Mouse (Mus musculus) lung, postnatal 0 days (tissue): ENCODE data around the gene Hsd17b2. TPM values are rescaled to one million over a fixed set of nuclear protein-coding genes. Genes with fewer than 3 reads are reported as not detected.

Experiments
- ATAC-seq: fragments of 200-750 bp; cut with Nextera tagmentation; 2 replicates; pipeline ENCODE4 v1.8.0; 2017; ENCODE audit warnings: moderate library complexity
- DNase-seq: peaks from one replicate; pipeline ENCODE4 v3.0.0-alpha.2; 2016; ENCODE audit warnings: low spot score
- H3K27ac ChIP-seq: fragments of 300-500 bp; sonication (generic); 2 replicates; pipeline ENCODE4 v1.5.1; 2014; ENCODE audit warnings: antibody characterized with exemption, mild to moderate bottlenecking, low read length, mixed read lengths
- H3K27me3 ChIP-seq: fragments of 300-500 bp; sonication (generic); replicated peaks from 2 replicates; pipeline ENCODE4 v1.6.1; 2014; ENCODE audit warnings: low read length, mixed read lengths; ENCODE audit not compliant: insufficient read depth
- H3K36me3 ChIP-seq: fragments of 300-500 bp; sonication (generic); 2 replicates; pipeline ENCODE4 v1.6.1; 2014; ENCODE audit warnings: low read length, mixed read lengths; ENCODE audit not compliant: insufficient read depth
- H3K4me1 ChIP-seq: fragments of 300-500 bp; sonication (generic); 2 replicates; pipeline ENCODE4 v1.6.1; 2014; ENCODE audit warnings: antibody characterized with exemption, low read depth, low read length, mixed read lengths; ENCODE audit not compliant: insufficient read depth
- H3K4me2 ChIP-seq: fragments of 300-500 bp; sonication (generic); replicated peaks from 2 replicates; pipeline ENCODE4 v1.6.1; 2014; ENCODE audit warnings: low read depth, mild to moderate bottlenecking, low read length, moderate library complexity, mixed read lengths
- H3K4me3 ChIP-seq: fragments of 300-500 bp; sonication (generic); 2 replicates; pipeline ENCODE4 v1.5.1; 2014; ENCODE audit warnings: low read depth, low read length
- H3K9ac ChIP-seq: fragments of 300-500 bp; sonication (generic); replicated peaks from 2 replicates; pipeline ENCODE4 v1.6.1; 2014; ENCODE audit warnings: low read depth, mild to moderate bottlenecking
- H3K9me3 ChIP-seq: fragments of 300-500 bp; sonication (generic); 2 replicates; pipeline ENCODE4 v1.6.1; 2016; ENCODE audit warnings: low read length, mixed read lengths
- CTCF ChIP-seq: IDR thresholded peaks from 2 replicates; pipeline ENCODE4 v1.5.1; 2016; ENCODE audit warnings: antibody characterized with exemption, mild to moderate bottlenecking
- EP300 ChIP-seq: IDR thresholded peaks from 2 replicates; pipeline ENCODE4 v1.6.1; 2016; ENCODE audit warnings: antibody characterized with exemption, mild to moderate bottlenecking, control low read depth
- WGBS: fragments of 180-500 bp; shearing (Covaris S2); extraction: QIAGEN DNeasy Blood & Tissue Kit; methylation state at CpG from one replicate; pipeline ENCODE4 v1.1.7; 2014; 5-methylcytosine and 5-hydroxymethylcytosine counted together
- polyA plus RNA-seq: library from polyadenylated mRNA; unstranded; fragments of >200 nt; fragmentation: Nextera tagmentation; extraction: Ambion mirVana; gene quantifications from 2 replicates; pipeline ENCODE4 v1.2.1, GENCODE M21; 2015

The Hsd17b2 gene
- polyA plus RNA-seq, 1 experiment from 2014 or later, result 0.16 TPM

DNA sequence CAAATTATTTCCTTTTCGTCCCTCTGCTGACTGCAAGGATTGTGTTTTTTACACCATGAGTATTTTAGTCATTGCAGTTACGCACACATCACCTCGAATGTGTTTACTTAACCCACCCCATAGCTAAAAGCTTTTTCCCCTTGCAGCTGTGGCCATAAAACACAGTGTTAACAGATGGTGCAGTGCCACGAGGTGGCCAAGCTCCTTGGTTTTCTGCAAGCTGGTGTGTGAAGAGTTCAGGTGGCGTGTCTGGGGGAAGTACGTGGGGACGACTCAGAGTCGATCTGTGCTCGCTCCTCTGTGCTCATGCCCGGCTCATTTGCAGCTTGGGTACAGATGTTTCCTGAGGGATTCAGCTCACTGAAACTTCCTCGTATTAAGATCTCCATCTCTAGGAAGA is 17.2 kb upstream of the Hsd17b2 start:
- Histone ChIP-seq H3K27ac (no peak overlapping the region), H3K4me1 (no peaks in the 10 kb centered on the region), H3K9me3 (no peaks in the 10 kb centered on the region), H3K36me3 (no peaks in the 10 kb centered on the region), H3K9ac (no peak overlapping the region), H3K4me3 (no peak overlapping the region), H3K27me3 (no peaks in the 10 kb centered on the region), H3K4me2 (no peak overlapping the region)
- ATAC-seq, result no peak
- no peak for DNase-seq
- 33% methylated on average over 11 of the region's 11 CpGs for WGBS
- TF ChIP-seq EP300, result no peak
- no peak for TF ChIP-seq CTCF

DNA sequence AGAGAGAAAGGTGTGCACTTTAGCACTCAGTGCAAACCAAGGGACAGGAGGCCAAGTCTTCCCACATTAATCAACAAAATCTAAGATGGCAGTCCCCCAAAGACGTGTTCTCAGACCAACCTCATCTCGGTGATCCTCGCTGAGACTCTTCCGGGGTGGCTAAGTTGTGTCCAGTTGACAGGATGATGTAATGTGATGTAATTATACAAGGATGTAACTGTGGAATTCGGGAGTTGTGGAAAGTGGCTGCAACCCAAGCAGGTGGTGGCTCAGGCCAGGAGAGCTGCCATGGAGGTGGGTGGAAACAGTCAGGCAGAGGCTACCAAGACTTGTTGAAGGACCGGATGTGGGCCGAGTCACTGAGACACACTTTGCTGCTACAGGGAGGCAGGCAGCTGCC is 13.8 kb upstream of the Hsd17b2 start:
- no peaks in the 10 kb centered on the region for H3K4me1 ChIP-seq
- no peak for TF ChIP-seq EP300
- no peak for TF ChIP-seq CTCF
- 75% methylated on average over 7 of the region's 7 CpGs for WGBS
- H3K27ac ChIP-seq, result no peak overlapping the region
- no peaks in the 10 kb centered on the region for H3K27me3 ChIP-seq
- no peak overlapping the region for H3K4me3 ChIP-seq
- H3K9ac ChIP-seq, result no peak overlapping the region
- H3K36me3 ChIP-seq, result no peaks in the 10 kb centered on the region
- H3K4me2 ChIP-seq, result no peak overlapping the region
- ATAC-seq (no peak), DNase-seq (no peak)
- H3K9me3 ChIP-seq, result no peaks in the 10 kb centered on the region

DNA sequence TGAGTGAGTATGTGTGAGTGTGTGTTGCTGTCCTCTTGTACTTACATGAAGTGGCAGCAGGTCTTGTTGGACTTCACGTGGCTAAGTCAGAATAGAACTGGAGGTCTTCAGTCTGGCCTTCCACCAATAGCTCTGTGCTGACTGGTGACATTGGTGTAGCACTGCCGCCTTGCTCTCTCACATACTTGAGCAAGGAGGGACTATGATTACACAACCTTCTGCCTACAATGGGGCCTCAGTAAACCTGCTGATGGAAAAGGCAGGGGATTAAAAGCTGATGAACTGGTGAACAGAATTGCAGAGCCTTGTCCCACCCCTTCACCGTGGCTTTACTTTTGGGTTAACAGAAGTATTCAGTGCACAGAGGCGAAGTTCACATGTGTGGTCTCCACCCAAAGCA is 9.6 kb upstream of the Hsd17b2 start:
- H3K36me3 ChIP-seq, result no peaks in the 10 kb centered on the region
- no peak overlapping the region for H3K4me3 ChIP-seq
- ATAC-seq (peak; percentile 64; the same call in 1 of the 2 replicates), DNase-seq (peak; percentile 42)
- no peaks in the 10 kb centered on the region for H3K4me1 ChIP-seq
- 62% methylated on average over 4 of the region's 4 CpGs for WGBS
- H3K4me2 ChIP-seq, result no peak overlapping the region
- H3K9ac ChIP-seq, result no peak overlapping the region
- no peak for TF ChIP-seq CTCF
- H3K27me3 ChIP-seq, result no peaks in the 10 kb centered on the region
- H3K27ac ChIP-seq, result no peak overlapping the region
- no peaks in the 10 kb centered on the region for H3K9me3 ChIP-seq

DNA sequence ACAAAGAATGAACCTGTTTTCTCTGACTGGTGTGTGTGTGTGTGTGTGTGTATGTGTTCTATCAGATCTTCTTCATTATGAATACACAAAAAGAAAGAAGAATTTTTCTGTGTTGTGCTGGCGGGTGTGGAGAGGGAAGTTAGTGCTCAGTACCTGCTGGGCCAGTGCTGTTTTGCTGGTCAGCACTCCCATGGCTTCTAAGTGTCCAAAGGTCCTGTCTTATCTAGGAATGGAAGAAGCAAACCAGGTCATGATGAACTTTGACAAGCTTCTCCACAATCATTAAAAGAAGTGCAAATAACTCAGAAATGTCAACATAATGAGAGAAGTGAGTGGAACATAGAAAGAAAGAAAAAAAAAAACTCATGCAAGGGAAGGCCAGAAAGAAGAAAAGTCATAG is 6.1 kb upstream of the Hsd17b2 start:
- no peak overlapping the region for H3K27ac ChIP-seq
- DNase-seq, result no peak
- no peak overlapping the region for H3K4me3 ChIP-seq
- no peaks in the 10 kb centered on the region for H3K4me1 ChIP-seq
- H3K36me3 ChIP-seq, result no peaks in the 10 kb centered on the region
- no peak overlapping the region for H3K9ac ChIP-seq
- no peak overlapping the region for H3K4me2 ChIP-seq
- WGBS, result 77% methylated on average over 1 of the region's 1 CpGs
- ATAC-seq, result no peak
- H3K9me3 ChIP-seq, result no peaks in the 10 kb centered on the region
- no peak for TF ChIP-seq EP300
- TF ChIP-seq CTCF, result no peak
- no peaks in the 10 kb centered on the region for H3K27me3 ChIP-seq

DNA sequence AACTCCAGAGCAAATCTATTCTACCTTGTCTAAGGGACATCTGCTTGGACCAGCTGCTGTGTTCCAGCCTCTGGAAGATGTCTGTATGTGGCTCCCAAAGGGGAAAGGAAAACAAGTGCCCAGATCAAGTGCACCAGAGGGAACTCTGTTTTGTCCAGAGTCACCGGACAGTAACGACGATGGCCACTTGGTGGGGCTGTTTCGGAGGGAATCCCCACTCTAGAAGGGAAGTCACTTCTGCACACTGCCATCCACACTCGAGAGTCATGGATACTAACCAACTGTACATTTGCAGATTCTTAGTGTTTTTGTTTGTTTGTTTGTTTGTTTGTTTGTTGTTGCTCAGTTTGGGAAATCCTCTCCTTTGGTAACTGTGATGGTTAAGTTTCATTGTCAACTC is 4.5 kb upstream of the Hsd17b2 start:
- no peak overlapping the region for H3K27ac ChIP-seq
- DNase-seq (no peak), ATAC-seq (no peak)
- 41% methylated on average over 5 of the region's 5 CpGs for WGBS
- no peak overlapping the region for H3K4me2 ChIP-seq
- no peak overlapping the region for H3K4me3 ChIP-seq
- H3K4me1 ChIP-seq, result no peaks in the 10 kb centered on the region
- peak; percentile 58 for TF ChIP-seq CTCF
- TF ChIP-seq EP300, result no peak
- no peaks in the 10 kb centered on the region for H3K27me3 ChIP-seq
- H3K9ac ChIP-seq, result no peak overlapping the region
- H3K9me3 ChIP-seq, result no peaks in the 10 kb centered on the region
- H3K36me3 ChIP-seq, result no peaks in the 10 kb centered on the region

DNA sequence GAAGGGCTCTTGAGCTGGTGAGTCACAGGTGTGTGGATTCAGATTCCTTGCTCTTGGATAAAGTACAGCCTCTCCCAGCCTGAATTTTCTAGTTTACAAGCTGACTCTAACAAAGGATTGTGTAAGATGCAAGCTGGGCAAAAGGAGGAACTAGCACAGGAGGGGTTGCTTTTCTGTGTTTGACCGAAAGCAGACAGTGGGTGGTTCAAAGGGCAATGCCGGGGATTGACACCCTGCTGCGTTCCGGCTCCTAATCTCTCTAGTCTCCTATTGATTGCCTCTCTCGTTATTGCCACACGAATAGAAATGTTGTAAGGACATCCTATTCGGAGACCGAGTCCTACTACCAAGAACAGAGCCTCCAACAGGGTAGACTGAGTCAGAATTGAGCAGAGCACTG is 1.0 kb upstream of the Hsd17b2 start:
- 65% methylated on average over 8 of the region's 8 CpGs for WGBS
- no peak overlapping the region for H3K4me3 ChIP-seq
- no peaks in the 10 kb centered on the region for H3K9me3 ChIP-seq
- TF ChIP-seq CTCF (no peak), EP300 (no peak)
- H3K36me3 ChIP-seq, result no peaks in the 10 kb centered on the region
- H3K27ac ChIP-seq, result no peak overlapping the region
- DNase-seq, result peak; percentile 30
- no peak overlapping the region for H3K9ac ChIP-seq
- no peak for ATAC-seq
- H3K4me1 ChIP-seq, result no peaks in the 10 kb centered on the region
- H3K4me2 ChIP-seq, result no peak overlapping the region
- no peaks in the 10 kb centered on the region for H3K27me3 ChIP-seq

DNA sequence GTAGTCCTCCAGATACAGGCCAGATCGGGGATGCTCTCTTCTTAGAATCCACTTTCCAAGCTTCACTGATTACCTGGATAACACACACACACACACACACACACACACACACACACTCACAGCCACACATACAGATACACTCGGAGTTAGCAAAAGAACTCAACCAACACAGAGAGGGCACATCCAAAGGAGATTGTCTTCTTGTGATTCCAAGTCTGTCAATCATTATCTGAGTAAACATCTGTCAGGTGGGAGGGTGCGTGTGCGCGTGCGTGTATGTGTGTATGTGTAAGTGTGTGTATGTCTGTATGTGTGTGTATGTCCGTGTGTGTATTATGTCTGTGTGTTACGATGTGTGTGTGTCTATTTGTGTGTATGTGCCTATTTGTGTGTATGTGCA is 458 bp upstream of the Hsd17b2 start:
- no peaks in the 10 kb centered on the region for H3K9me3 ChIP-seq
- no peak overlapping the region for H3K4me2 ChIP-seq
- TF ChIP-seq EP300 (no peak), CTCF (no peak)
- H3K27me3 ChIP-seq, result no peaks in the 10 kb centered on the region
- DNase-seq (no peak), ATAC-seq (no peak)
- no peak overlapping the region for H3K9ac ChIP-seq
- WGBS, result 86% methylated on average over 8 of the region's 8 CpGs
- H3K4me1 ChIP-seq, result no peaks in the 10 kb centered on the region
- H3K27ac ChIP-seq, result no peak overlapping the region
- H3K4me3 ChIP-seq, result no peak overlapping the region
- no peaks in the 10 kb centered on the region for H3K36me3 ChIP-seq
